Mouse (Mus musculus) induced T-regulatory cell, adult 2 months (primary cell): ENCODE data around the gene Morc1.
A peak's percentile ranks its signal among the peaks of the same experiment; 100 is the strongest.

Experiments
- DNase-seq: peaks from one replicate; pipeline ENCODE4 v3.0.0-alpha.2; 2012; ENCODE audit warnings: low read depth

Morc1 gene

DNA sequence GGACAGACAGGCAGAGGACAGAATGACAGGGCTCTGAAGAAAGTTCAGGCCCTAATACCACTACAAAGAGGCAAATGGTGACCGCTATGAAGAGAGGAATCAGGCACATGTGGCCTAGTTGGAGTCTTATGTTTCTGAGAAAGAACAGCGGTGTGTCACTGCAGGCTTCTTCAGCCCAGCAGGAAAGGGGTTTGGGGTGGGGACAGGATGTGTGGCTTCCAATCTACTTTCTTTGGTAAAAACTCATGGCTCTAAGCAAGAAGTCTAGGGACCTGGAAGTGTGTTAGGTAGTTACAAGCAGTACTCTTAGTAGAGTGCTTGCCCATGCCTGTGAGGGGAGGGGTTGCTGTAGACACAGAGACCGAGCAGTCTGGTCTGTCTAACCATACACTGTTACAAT is 196.3 kb downstream of the Morc1 start:
- peak; percentile 42 for DNase-seq

DNA sequence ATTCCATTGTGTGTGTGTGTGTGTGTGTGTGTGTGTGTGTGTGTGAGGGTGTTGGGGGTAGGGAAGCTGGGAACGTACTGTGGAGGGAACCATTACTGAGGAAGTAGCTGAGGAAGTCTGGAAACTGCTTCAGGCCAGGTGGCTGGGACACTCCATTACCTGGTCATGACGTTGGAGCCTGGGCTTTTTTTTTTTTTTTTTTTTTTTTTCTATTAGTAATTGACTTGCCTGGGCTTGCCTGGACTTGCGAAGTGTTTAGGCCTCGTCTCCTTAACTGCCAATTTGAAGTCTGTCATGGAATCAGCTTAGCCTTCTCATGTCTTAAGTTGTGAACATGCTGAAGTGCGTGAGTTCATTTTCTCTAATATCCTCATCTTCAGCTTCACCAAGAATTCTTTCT is 198.7 kb downstream of the Morc1 start:
- no peak for DNase-seq

DNA sequence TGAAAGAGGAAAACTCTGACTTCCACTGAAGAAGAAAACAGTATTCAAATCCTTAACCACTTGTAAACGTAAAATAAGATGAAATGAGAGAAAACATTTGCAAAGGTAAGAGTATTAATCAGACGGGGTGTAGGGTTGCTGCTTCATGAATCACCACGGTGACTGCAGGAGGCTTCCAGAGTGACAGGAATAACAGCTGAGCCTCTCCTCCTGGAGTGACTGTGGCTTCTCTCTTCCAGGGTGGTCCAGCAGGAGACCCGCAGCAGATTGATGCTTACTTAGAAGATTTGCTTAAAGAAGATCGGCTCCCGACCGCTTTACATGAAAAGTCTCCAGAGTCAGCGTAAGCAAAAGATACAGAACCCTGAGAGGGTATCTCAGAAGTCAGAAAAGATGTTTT is 199.4 kb downstream of the Morc1 start:
- no peak for DNase-seq

DNA sequence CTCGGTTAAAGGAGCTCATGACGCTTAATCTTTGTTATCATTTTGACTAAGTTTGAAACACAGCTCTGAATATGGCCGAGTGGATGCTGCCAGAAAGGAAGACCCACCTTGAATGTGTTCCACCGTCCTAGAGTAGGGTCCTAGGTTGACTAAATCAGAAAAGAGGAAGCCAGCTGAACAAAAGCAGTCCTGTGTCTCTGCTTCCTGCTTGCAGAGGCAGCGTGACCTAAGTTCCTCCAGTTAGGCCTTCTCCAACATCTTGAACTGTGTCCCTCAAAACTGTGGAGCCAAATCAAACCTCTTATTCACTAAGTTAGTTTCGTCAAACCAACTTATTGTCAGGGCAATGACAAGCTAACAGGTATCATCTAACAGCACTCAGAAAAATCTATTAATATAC is 201.3 kb downstream of the Morc1 start:
- DNase-seq = no peak

DNA sequence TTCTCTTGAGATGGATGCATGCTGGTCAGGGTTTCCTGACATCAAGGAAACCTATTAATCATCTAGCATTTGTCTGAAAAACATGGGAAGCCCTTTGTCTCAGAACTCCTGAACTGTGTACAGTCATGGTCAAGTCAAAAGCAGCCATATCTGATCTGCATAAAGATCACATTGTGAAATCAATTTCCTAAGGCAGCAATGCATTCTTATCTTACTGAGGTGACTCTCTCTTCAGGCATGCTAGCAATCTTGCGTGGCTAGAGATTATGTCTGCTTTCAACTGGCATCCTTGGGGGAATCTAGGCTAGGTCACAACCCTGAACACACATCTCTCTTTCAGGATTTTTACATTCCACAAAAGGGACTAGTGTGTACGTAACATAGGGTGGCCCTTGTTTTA is 215.2 kb downstream of the Morc1 start:
- no peak for DNase-seq

DNA sequence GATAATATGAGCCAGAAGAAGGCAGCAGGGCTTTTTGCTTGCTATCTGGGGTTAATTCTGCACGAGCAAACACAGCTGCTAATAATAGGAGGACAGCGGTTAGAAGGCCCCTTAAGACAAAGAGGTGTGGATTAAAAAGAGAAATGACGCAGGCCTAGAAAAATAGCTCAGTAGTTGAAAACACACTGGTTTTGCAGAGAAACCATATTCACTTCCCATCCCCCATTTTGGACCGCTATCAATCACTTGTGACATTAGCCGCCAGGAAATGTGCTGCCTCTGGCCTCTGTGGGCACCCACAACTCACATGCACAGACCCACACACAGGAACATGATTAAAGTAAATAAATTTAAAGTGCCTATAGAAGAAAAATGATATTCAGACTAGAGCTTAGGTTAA is 240.7 kb downstream of the Morc1 start:
- DNase-seq = peak; percentile 59

DNA sequence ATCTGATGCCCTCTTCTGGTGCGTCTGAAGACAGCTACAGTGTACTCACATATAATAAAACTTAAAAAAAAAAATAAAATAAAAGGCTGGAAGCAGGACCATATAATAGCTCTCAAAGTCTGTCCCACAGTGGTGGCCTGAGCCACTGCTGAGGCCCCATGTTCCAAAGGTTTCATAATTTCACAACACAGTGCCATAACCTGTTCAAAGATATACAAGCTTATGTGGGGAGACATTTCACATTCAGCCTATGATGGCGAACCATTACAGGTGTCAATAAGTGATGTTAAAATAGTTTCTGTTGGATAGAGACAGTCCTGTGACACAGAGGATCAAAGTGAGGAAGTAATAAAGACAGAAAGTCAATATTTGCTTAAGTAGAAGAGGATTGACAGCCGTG is 241.6 kb downstream of the Morc1 start:
- no peak for DNase-seq

DNA sequence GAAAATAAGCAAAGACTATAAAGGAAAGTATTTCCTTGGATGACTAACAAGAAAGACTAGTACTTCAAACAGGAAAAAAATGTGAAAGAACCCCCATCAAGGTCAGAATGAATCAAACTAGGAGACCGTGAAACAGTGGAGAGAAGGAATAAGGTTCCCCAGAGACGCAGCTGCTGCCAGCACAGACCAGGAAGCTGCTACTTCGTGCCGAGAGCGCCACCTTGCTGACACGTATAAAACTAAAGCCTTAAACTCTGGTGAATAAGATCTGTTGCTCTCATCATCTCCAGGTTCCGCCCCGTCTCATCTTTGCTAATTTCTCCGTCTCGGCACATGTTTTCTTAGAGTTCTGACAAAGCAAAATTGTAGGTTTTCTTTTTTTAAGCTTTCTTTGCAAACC is 244.6 kb downstream of the Morc1 start:
- DNase-seq = peak; percentile 90

DNA sequence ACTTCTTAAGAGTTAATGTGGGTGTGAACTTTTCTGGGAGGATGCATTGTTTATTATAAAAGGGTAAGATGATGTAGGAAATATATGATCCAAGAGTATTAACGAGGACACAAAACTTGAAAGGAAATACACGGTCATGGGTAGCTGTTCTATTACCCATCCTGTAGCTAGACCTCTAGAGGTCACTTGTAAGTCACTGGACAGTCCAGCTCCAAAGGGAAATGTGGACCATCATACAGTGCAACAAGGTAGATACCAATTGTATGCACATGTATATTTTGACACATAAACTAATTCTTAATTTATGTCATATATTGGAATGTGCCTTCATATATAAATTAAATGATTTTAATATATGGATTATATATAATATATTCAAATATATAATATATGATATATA is 245.2 kb downstream of the Morc1 start:
- no peak for DNase-seq

DNA sequence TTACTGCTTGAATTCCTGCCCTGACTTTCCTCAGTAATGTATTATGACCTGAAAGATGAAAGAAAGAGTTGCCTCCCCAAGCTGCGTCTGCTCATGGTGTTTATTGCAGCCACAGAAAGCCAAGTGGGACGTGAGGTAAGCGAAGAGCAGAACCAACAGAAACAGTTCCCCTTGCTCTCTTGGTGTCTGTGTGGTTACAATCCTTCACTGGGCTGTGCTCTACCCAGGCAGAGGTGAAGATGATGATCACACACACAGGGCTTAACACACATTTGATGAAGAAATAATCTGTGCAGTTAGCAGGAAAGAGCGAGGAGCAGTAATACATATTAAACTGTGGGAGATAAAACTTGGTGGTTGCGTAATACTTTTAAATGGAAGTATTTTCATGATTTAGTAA is 246.3 kb downstream of the Morc1 start:
- no peak for DNase-seq

DNA sequence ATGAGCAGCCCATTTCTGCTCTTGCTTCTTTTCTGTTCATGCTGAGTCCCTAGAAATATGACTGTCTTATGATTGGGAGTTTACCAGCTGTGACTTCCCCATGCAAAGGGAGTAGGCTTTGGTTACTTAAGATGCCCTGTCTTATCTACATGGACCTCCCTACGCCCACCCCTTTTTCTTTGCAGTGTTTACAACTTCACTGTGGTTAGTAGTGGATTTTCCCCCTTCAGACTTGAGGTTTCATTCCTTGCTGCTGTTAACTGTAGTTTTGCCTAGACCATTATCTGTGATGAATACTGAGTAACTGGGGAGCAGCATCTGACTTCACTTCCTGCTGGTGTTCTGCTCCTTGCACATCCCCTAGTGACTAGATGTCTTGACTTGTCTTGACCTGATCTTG is 247.0 kb downstream of the Morc1 start:
- DNase-seq = peak; percentile 63
